Mouse (Mus musculus) hindbrain, postnatal 0 days (tissue): ENCODE measurements around the gene Klk4. TPM values are rescaled to one million over a fixed set of nuclear protein-coding genes. Genes with fewer than 3 reads are reported as not detected.
A peak's percentile ranks its signal among the peaks of the same experiment; 100 is the strongest.

Source experiments
- ATAC-seq: fragments of 200-750 bp; cut with Nextera tagmentation; 2 replicates; pipeline ENCODE4 v1.8.0; 2017; ENCODE audit warnings: mild to moderate bottlenecking, moderate TSS enrichment, moderate library complexity
- DNase-seq: peaks from one replicate; pipeline ENCODE4 v3.0.0-alpha.2; 2015; ENCODE audit warnings: low spot score
- H3K27ac ChIP-seq: fragments of 300-500 bp; sonication (generic); 2 replicates; pipeline ENCODE4 v1.5.1; 2014; ENCODE audit warnings: mild to moderate bottlenecking
- H3K27me3 ChIP-seq: fragments of 300-500 bp; sonication (generic); 2 replicates; pipeline ENCODE4 v1.6.1; 2014; ENCODE audit warnings: low read length, mixed read lengths; ENCODE audit not compliant: insufficient read depth
- H3K36me3 ChIP-seq: fragments of 300-500 bp; sonication (generic); 2 replicates; pipeline ENCODE4 v1.6.1; 2014; ENCODE audit warnings: low read length, mixed read lengths; ENCODE audit not compliant: insufficient read depth
- H3K4me1 ChIP-seq: fragments of 300-500 bp; sonication (generic); 2 replicates; pipeline ENCODE4 v1.6.1; 2014; ENCODE audit warnings: antibody characterized with exemption, low read length, mixed read lengths; ENCODE audit not compliant: insufficient read depth
- H3K4me2 ChIP-seq: fragments of 300-500 bp; sonication (generic); 2 replicates; pipeline ENCODE4 v1.6.1; 2014; ENCODE audit warnings: low read depth, mild to moderate bottlenecking, low read length, moderate library complexity, mixed read lengths
- H3K4me3 ChIP-seq: fragments of 300-500 bp; sonication (generic); 2 replicates; pipeline ENCODE4 v1.5.1; 2014; ENCODE audit warnings: low read length
- H3K9ac ChIP-seq: fragments of 300-500 bp; sonication (generic); replicated peaks from 2 replicates; pipeline ENCODE4 v1.6.1; 2014; ENCODE audit warnings: mild to moderate bottlenecking, low read length, moderate library complexity, mixed read lengths
- H3K9me3 ChIP-seq: fragments of 300-500 bp; sonication (generic); 2 replicates; pipeline ENCODE4 v1.6.1; 2016; ENCODE audit warnings: low read length, mixed read lengths
- CTCF ChIP-seq: IDR thresholded peaks from 2 replicates; pipeline ENCODE4 v1.5.1; 2016; ENCODE audit warnings: antibody characterized with exemption, control low read depth, low read depth
- WGBS: fragments of 180-500 bp; shearing (Covaris S2); extraction: QIAGEN DNeasy Blood & Tissue Kit; methylation state at CpG from one replicate; pipeline ENCODE4 v1.1.7; 2014; 5-methylcytosine and 5-hydroxymethylcytosine counted together
- polyA plus RNA-seq: library from polyadenylated mRNA; unstranded; fragments of >200 nt; fragmentation: Nextera tagmentation; extraction: Ambion mirVana; gene quantifications from 2 replicates; pipeline ENCODE4 v1.2.1, GENCODE M21; 2015
- total RNA-seq: library from RNA; depleted of rRNA; stranded (reverse); fragments of >200 nt; gene quantifications from 2 replicates; pipeline ENCODE4 v1.2.3, GENCODE M21; 2014

Gene Klk4
- total and polyA plus RNA-seq, 2 experiments from 2014 or later = 1.7 to 2.7 TPM

GRCm38 (mm10) chr7:43918426-43918825 is 37.5 kb downstream of the Klk4 start:
- Histone ChIP-seq H3K27ac (no peak overlapping the region), H3K4me1 (no peaks in the 10 kb centered on the region), H3K27me3 (no peaks in the 10 kb centered on the region), H3K4me2 (no peak overlapping the region), H3K36me3 (no peaks in the 10 kb centered on the region), H3K9ac (no peak overlapping the region), H3K4me3 (no peak overlapping the region), H3K9me3 (no peaks in the 10 kb centered on the region)
- DNase-seq (no peak), ATAC-seq (no peak)
- no peak for TF ChIP-seq CTCF
- 82% methylated on average over 13 of the region's 13 CpGs for WGBS

DNA sequence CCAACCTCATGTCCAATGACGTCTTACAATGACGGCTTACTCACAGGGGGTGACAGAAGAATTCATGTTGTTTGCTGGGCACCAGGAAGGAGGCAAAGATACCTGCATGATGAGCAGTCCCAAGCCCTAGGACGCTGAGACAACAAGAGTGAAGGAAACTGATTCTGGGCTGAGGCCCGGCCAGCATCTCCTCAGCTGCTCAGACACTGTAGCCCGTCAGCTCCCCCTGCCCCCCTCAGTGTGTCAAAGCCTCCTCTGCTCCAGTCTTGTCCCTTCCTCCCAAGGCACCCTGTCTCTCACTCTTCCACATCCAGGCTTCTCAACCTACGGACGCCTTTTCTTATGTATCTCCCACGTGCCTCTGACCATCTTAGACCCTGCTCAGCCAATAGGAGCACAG is 37.9 kb downstream of the Klk4 start:
- no peak overlapping the region for H3K27ac ChIP-seq
- DNase-seq (no peak), ATAC-seq (no peak)
- no peaks in the 10 kb centered on the region for H3K4me1 ChIP-seq
- no peak overlapping the region for H3K4me3 ChIP-seq
- no peaks in the 10 kb centered on the region for H3K36me3 ChIP-seq
- no peak for TF ChIP-seq CTCF
- H3K9me3 ChIP-seq = no peaks in the 10 kb centered on the region
- H3K4me2 ChIP-seq = no peak overlapping the region
- no peak overlapping the region for H3K9ac ChIP-seq
- no peaks in the 10 kb centered on the region for H3K27me3 ChIP-seq
- WGBS = 73% methylated on average over 8 of the region's 8 CpGs

DNA sequence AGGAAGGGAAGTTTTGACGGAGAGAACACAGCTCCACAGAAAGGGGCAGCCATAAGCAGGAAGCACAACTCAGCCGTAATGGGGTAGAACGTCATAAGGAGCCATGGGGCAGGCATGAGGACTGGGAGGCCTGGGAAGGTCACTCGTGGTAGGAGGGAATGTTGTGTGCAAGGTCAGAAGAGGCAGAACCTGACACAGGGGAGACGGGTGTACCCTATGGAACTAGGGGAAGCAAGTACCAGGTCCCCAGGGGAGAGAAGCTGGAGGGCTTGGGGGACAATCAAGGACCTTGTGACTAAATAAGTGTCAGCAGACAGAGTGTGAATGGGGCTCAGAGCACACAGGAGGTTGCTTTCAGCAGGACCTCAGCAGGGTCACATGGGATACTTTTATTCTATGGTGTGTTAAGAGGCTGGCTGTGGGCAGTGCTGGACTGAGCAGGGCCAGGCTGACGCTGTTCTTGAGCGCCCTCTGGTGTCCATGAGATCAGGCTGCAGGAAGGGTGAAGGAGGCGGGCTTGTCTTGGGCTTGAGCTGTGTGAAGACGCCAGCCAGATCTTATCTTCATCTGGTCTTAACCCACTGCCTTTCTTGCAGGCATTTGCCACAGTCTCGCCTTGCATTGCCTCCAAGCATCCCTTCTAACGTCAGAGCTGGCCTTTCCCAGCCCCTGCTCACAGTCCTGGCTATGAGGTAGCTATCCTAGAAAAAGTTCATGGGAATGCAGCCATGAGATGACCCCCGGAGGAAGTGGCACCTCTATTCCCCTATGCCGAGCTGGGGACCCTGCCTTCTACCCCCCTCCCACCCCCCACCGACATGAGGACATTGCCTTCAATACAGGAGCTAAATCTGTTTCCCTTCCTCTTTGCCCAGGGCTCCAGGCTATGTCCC is 38.8 kb downstream of the Klk4 start:
- no peak overlapping the region for H3K27ac ChIP-seq
- peak; percentile 93 for TF ChIP-seq CTCF
- H3K27me3 ChIP-seq = no peaks in the 10 kb centered on the region
- H3K4me3 ChIP-seq = no peak overlapping the region
- H3K4me1 ChIP-seq = no peaks in the 10 kb centered on the region
- WGBS = 32% methylated on average over 14 of the region's 14 CpGs
- no peaks in the 10 kb centered on the region for H3K9me3 ChIP-seq
- DNase-seq (peak; percentile 80), ATAC-seq (peak; percentile 92)
- no peak overlapping the region for H3K4me2 ChIP-seq
- no peak overlapping the region for H3K9ac ChIP-seq
- H3K36me3 ChIP-seq = no peaks in the 10 kb centered on the region

- H3K4me2 ChIP-seq = no peak overlapping the region
- ATAC-seq (no peak), DNase-seq (no peak)
- H3K9ac ChIP-seq = no peak overlapping the region
- no peak overlapping the region for H3K27ac ChIP-seq
- H3K4me3 ChIP-seq = no peak overlapping the region
- 95% methylated on average over 3 of the region's 3 CpGs for WGBS
- TF ChIP-seq CTCF = no peak
- H3K4me1 ChIP-seq = no peaks in the 10 kb centered on the region
- no peaks in the 10 kb centered on the region for H3K9me3 ChIP-seq
- no peaks in the 10 kb centered on the region for H3K27me3 ChIP-seq
- no peaks in the 10 kb centered on the region for H3K36me3 ChIP-seq
Observed at GRCm38 (mm10) chr7:43920582-43920981, 39.6 kb downstream of the Klk4 start.

GRCm38 (mm10) chr7:43921087-43921486 is 40.1 kb downstream of the Klk4 start:
- WGBS = 81% methylated on average over 6 of the region's 6 CpGs
- no peak for TF ChIP-seq CTCF

DNA sequence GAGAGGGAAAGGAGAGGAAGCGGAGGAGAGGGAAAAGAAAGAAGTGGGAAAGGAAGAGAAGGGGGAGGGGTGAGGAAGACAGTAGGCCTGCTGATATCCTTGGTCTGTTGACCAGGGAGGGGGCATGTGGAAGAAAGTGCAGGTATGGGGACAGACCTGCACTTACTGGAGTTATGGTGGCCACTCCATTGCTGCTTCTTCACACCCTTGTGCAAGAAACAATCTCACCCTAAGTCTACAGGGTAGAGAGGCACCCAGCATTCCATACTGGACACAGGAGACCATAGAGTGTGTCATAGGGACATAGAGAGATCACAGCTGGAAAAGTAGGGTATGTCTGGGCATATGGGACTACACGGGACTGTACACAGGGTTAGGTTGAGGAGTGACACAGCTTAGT is 41.0 kb downstream of the Klk4 start:
- H3K27ac ChIP-seq = no peak overlapping the region
- no peak overlapping the region for H3K4me3 ChIP-seq
- DNase-seq = no peak
- H3K9me3 ChIP-seq = no peaks in the 10 kb centered on the region
- no peak overlapping the region for H3K9ac ChIP-seq
- no peak overlapping the region for H3K4me2 ChIP-seq
- no peaks in the 10 kb centered on the region for H3K4me1 ChIP-seq
- WGBS = 77% methylated on average over 2 of the region's 2 CpGs
- H3K36me3 ChIP-seq = no peaks in the 10 kb centered on the region
- TF ChIP-seq CTCF = no peak
- H3K27me3 ChIP-seq = no peaks in the 10 kb centered on the region
- ATAC-seq = no peak

More at GRCm38 (mm10) chr7:43921087-43921486, 40.1 kb downstream of the Klk4 start:
- H3K4me1 ChIP-seq = no peaks in the 10 kb centered on the region
- H3K4me3 ChIP-seq = no peak overlapping the region
- no peaks in the 10 kb centered on the region for H3K27me3 ChIP-seq
- ATAC-seq = no peak
- no peak overlapping the region for H3K9ac ChIP-seq
- no peak for DNase-seq
- H3K9me3 ChIP-seq = no peaks in the 10 kb centered on the region
- no peaks in the 10 kb centered on the region for H3K36me3 ChIP-seq
- no peak overlapping the region for H3K27ac ChIP-seq
- no peak overlapping the region for H3K4me2 ChIP-seq

DNA sequence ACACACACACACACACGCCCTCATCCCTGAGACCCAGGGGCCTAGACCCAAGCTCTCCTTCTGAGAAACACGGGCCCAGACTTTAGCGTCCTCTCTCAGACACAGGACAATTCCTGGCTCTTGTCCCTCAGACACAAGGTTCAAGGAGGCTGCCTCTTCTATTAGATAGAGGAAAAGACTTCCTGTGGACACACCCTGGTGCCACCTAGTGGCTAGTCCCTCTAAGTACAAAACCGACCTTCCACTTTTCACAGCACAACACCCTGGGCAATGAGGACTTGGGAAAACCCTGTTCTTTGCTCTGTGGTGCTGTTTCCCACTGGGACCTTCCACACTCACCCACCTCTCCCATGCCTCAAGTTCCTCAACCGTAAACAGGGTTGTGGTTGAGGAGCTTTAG is 45.0 kb downstream of the Klk4 start:
- WGBS = 65% methylated on average over 5 of the region's 5 CpGs

More for the DNA sequence above, 45.0 kb downstream of the Klk4 start:
- H3K36me3 ChIP-seq = no peaks in the 10 kb centered on the region
- H3K4me1 ChIP-seq = no peaks in the 10 kb centered on the region
- H3K9ac ChIP-seq = no peak overlapping the region
- no peak overlapping the region for H3K4me3 ChIP-seq
- H3K9me3 ChIP-seq = no peaks in the 10 kb centered on the region
- no peak overlapping the region for H3K27ac ChIP-seq
- TF ChIP-seq CTCF = peak; percentile 38; the same call in 1 of the 2 replicates
- DNase-seq (no peak), ATAC-seq (no peak)
- H3K4me2 ChIP-seq = no peak overlapping the region
- H3K27me3 ChIP-seq = no peaks in the 10 kb centered on the region
